Mouse (Mus musculus) thymus, postnatal 25 days (tissue): Measurements from ENCODE around the gene 9230104L09Rik.

ENCODE experiments used
- DNase-seq: peaks from one replicate; pipeline ENCODE4 v3.0.0; 2022

The 9230104L09Rik gene

GRCm38 (mm10) chr2:148864966-148865365 lies at the start of gene 9230104L09Rik:
9230104L09Rik (minus strand) TSS chr2:148865038.
- no peak for DNase-seq

GRCm38 (mm10) chr2:148902286-148902685 lies 37.4 kb upstream of the 9230104L09Rik start:
- DNase-seq = peak; percentile 41

- no peak for DNase-seq
Measured at GRCm38 (mm10) chr2:148900305-148900704, 35.5 kb upstream of the 9230104L09Rik start.

GRCm38 (mm10) chr2:148896219-148896618 lies 31.4 kb upstream of the 9230104L09Rik start:
- no peak for DNase-seq

GRCm38 (mm10) chr2:148893107-148893506 lies 28.3 kb upstream of the 9230104L09Rik start:
- DNase-seq = no peak

GRCm38 (mm10) chr2:148890021-148890851 lies 25.4 kb upstream of the 9230104L09Rik start:
- no peak for DNase-seq

- no peak for DNase-seq
Measured at GRCm38 (mm10) chr2:148889331-148890010, 24.6 kb upstream of the 9230104L09Rik start.

- DNase-seq = no peak
Measured at GRCm38 (mm10) chr2:148888872-148889271, 24.0 kb upstream of the 9230104L09Rik start.

GRCm38 (mm10) chr2:148884738-148885137 lies 19.9 kb upstream of the 9230104L09Rik start:
- no peak for DNase-seq

- DNase-seq = no peak
Measured at GRCm38 (mm10) chr2:148879199-148879598, 14.4 kb upstream of the 9230104L09Rik start.

- no peak for DNase-seq
Measured at GRCm38 (mm10) chr2:148878641-148879130, 13.8 kb upstream of the 9230104L09Rik start.

- no peak for DNase-seq
Measured at GRCm38 (mm10) chr2:148877016-148877770, 12.4 kb upstream of the 9230104L09Rik start.

- DNase-seq = peak; percentile 89
Measured at GRCm38 (mm10) chr2:148875335-148875811, 10.5 kb upstream of the 9230104L09Rik start, which contains the start of gene Cst3. Cst3 (minus strand) TSS chr2:148875692.

GRCm38 (mm10) chr2:148874617-148875334 lies 9.9 kb upstream of the 9230104L09Rik start:
- no peak for DNase-seq

GRCm38 (mm10) chr2:148874224-148874616 lies 9.4 kb upstream of the 9230104L09Rik start:
- DNase-seq = no peak

- no peak for DNase-seq
Measured at GRCm38 (mm10) chr2:148872860-148873259, 8.0 kb upstream of the 9230104L09Rik start.

- no peak for DNase-seq
Measured at GRCm38 (mm10) chr2:148870526-148870925, 5.7 kb upstream of the 9230104L09Rik start.

- DNase-seq = no peak
Measured at GRCm38 (mm10) chr2:148868959-148869358, 4.1 kb upstream of the 9230104L09Rik start.

GRCm38 (mm10) chr2:148861693-148862092 lies 3.1 kb downstream of the 9230104L09Rik start:
- no peak for DNase-seq

- no peak for DNase-seq
Measured at GRCm38 (mm10) chr2:148860993-148861392, 3.8 kb downstream of the 9230104L09Rik start.

GRCm38 (mm10) chr2:148857506-148857905 lies 7.3 kb downstream of the 9230104L09Rik start:
- no peak for DNase-seq
